Mouse (Mus musculus) heart, embryonic 14.5 days (tissue): Measurements from ENCODE around the gene Pard6b. TPM values are rescaled to one million over a fixed set of nuclear protein-coding genes. Genes with fewer than 3 reads are reported as not detected.

ENCODE experiments used
- ATAC-seq: fragments of 200-750 bp; cut with Nextera tagmentation; 2 replicates; pipeline ENCODE4 v1.8.0; 2017; ENCODE audit warnings: low read depth, moderate TSS enrichment; ENCODE audit not compliant: insufficient number of reproducible peaks, insufficient read depth, low FRiP score
- H3K27ac ChIP-seq, 2 experiments: fragments of 200-500 bp in 1 of 2; fragments of 300-500 bp in 1 of 2; sonication (generic) in 1 of 2; replicated peaks in 1 of 2; 2 replicates each; pipeline ENCODE4 v1.5.1; 2012 to 2014; ENCODE audit warnings: low read depth in 2 of 2, low read length in 2 of 2, control low read depth in 1 of 2, mild to moderate bottlenecking in 1 of 2, mixed read lengths in 1 of 2; ENCODE audit not compliant: control insufficient read depth in 1 of 2, insufficient read depth in 1 of 2
- H3K27me3 ChIP-seq: fragments of 300-500 bp; sonication (generic); 2 replicates; pipeline ENCODE4 v1.6.1; 2014; ENCODE audit warnings: mild to moderate bottlenecking, low read length, control low read depth; ENCODE audit not compliant: control insufficient read depth, insufficient read depth
- H3K36me3 ChIP-seq: fragments of 300-500 bp; sonication (generic); 2 replicates; pipeline ENCODE4 v1.6.1; 2014; ENCODE audit warnings: mild to moderate bottlenecking, control low read depth, low read length, mixed read lengths; ENCODE audit not compliant: control insufficient read depth, insufficient read depth
- H3K4me1 ChIP-seq, 2 experiments: fragments of 200-500 bp in 1 of 2; fragments of 300-500 bp in 1 of 2; sonication (generic) in 1 of 2; 2 replicates each; pipeline ENCODE4 v1.6.1; 2012 to 2014; ENCODE audit warnings: low read length in 2 of 2, control low read depth in 1 of 2, mixed read lengths in 1 of 2; ENCODE audit not compliant: control insufficient read depth in 2 of 2, insufficient read depth in 2 of 2
- H3K4me2 ChIP-seq: fragments of 300-500 bp; sonication (generic); 2 replicates; pipeline ENCODE4 v1.6.1; 2014; ENCODE audit warnings: mild to moderate bottlenecking, low read length
- H3K4me3 ChIP-seq, 2 experiments: fragments of 200-500 bp in 1 of 2; fragments of 300-500 bp in 1 of 2; sonication (generic) in 1 of 2; 2 replicates each; pipeline ENCODE4 v1.5.1; 2012 to 2014; ENCODE audit warnings: low read length in 2 of 2, mild to moderate bottlenecking in 2 of 2, control low read depth in 1 of 2, low read depth in 1 of 2, moderate library complexity in 1 of 2; ENCODE audit not compliant: control insufficient read depth in 1 of 2, insufficient read depth in 1 of 2
- H3K9ac ChIP-seq: fragments of 300-500 bp; sonication (generic); 2 replicates; pipeline ENCODE4 v1.6.1; 2014; ENCODE audit warnings: mild to moderate bottlenecking, low read length
- H3K9me3 ChIP-seq: fragments of 300-500 bp; sonication (generic); 2 replicates; pipeline ENCODE4 v1.6.1; 2016; ENCODE audit warnings: low read length, control low read depth; ENCODE audit not compliant: control insufficient read depth
- WGBS: fragments of 180-500 bp; shearing (Covaris S2); extraction: QIAGEN DNeasy Blood & Tissue Kit; methylation state at CpG from one replicate; pipeline ENCODE4 v1.1.7; 2014; 5-methylcytosine and 5-hydroxymethylcytosine counted together
- polyA plus RNA-seq: library from polyadenylated mRNA; unstranded; fragments of >200 nt; fragmentation: Nextera tagmentation; extraction: Ambion mirVana; gene quantifications from 2 replicates; pipeline ENCODE4 v1.2.1, GENCODE M21; 2014

Gene Pard6b
- polyA plus RNA-seq, 1 experiment from 2014 or later, result 7.7 TPM

DNA sequence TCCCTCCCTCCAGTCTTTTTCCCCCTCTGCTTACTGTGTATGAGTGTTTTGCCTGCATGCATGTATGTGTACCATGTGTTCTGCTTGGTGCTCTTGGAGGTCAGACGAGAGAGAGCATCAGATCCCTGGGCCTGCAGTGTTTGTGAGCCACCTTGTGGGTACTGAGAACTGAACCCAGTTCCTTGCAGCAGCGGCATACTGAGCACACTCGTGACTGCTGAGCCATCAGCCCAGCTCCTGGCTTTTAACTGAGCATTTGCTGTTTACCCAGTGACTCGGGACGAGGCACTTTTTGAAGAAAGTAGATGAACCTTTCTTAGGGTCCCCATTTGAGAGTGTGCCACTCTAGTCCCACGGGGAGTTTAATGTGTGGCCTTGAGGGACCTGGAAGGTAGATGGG is 5.5 kb downstream of the Pard6b start:
- H3K9ac ChIP-seq, result no peak overlapping the region
- no peak for ATAC-seq
- H3K36me3 ChIP-seq, result peaks cover 4% of the 10 kb centered on the region; the same call in 1 of the 2 replicates
- no peaks in the 10 kb centered on the region for H3K27me3 ChIP-seq
- no peak overlapping the region for H3K4me2 ChIP-seq
- no peak overlapping the region for H3K4me3 ChIP-seq
- no peak overlapping the region for H3K27ac ChIP-seq
- H3K4me1 ChIP-seq, result peaks cover 9 to 29% of the 10 kb centered on the region in 2 experiments
- no peaks in the 10 kb centered on the region for H3K9me3 ChIP-seq
- WGBS, result 66% methylated on average over 6 of the region's 6 CpGs

DNA sequence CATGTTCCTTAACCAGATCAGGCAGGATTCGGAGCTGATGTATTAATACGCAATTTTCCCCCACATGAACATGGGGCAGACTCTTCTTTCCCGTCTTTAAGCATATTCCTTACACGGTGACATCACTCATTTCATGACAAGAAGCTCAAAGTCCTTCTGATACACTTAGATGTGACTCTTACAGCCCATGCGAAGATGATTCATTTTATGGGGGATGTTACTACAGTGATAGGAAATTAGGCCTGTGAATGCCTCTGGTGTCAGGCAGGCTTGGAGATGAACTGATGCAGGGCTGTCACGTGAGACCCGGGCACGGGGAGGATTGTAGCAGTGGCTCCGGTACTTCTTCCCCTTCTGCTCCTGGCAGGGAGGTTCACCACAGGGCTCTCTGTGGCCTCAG is 6.0 kb downstream of the Pard6b start:
- Histone ChIP-seq H3K9ac (no peak overlapping the region), H3K9me3 (no peaks in the 10 kb centered on the region), H3K4me1 (peaks cover 11 to 31% of the 10 kb centered on the region in 2 experiments), H3K27ac (no peak overlapping the region), H3K27me3 (no peaks in the 10 kb centered on the region), H3K4me3 (no peak overlapping the region), H3K36me3 (peaks cover 4% of the 10 kb centered on the region; the same call in 1 of the 2 replicates), H3K4me2 (no peak overlapping the region)
- WGBS, result 73% methylated on average over 9 of the region's 9 CpGs
- no peak for ATAC-seq

DNA sequence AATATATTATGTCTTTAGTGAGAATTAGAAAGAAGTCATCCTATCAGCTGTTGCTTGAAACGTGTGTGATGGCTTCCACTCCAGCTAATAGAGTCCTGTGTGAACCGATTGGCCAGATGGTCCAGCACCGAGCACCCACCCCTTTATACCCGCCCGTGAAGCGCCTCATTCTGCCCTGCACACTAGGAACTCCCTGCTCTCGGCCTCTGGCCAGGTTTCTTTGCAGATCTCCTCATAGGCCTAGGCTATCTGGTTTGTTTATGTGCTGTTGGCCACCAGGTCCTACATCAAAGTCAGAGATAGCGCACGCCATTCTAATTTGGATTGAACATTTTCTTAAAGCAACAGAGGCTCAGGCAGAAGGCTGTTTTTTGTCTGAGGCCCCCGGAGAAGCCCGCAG is 10.8 kb downstream of the Pard6b start:
- ATAC-seq, result no peak
- peaks cover 24 to 36% of the 10 kb centered on the region in 2 experiments for H3K4me1 ChIP-seq

DNA sequence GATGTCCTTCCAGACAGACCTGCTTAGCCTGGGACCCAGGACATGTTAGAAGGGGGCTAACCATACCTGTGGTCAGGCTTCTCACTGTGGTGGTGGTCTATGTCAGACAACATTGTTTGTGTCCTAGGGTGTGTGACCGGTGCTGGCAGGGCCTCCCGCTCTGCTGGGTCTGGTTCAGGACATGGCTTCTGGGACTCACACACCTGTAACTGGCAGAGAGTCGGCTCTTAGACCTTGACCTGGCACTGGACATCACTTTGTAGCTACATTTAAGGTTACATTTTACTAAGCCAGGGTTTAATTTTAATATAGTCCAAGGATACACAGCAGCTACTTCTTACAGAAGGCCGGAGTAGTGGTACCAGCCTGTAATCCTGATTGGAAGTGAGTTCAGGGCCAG is 12.3 kb downstream of the Pard6b start:
- Histone ChIP-seq H3K9ac (no peak overlapping the region), H3K4me2 (no peak overlapping the region), H3K27me3 (no peaks in the 10 kb centered on the region), H3K27ac (no peak overlapping the region; a peak in 1 of 4 replicates), H3K4me3 (no peak overlapping the region), H3K9me3 (no peaks in the 10 kb centered on the region), H3K4me1 (peaks cover 26 to 39% of the 10 kb centered on the region in 2 experiments), H3K36me3 (peaks cover 4% of the 10 kb centered on the region; the same call in 1 of the 2 replicates)
- 92% methylated on average over 4 of the region's 4 CpGs for WGBS
- ATAC-seq, result no peak

More for the DNA sequence above, 10.8 kb downstream of the Pard6b start:
- no peaks in the 10 kb centered on the region for H3K27me3 ChIP-seq
- H3K9ac ChIP-seq, result no peak overlapping the region
- 0 out of 4 replicates have a peak overlapping the region, but pooled peaks have one; percentile 0 to 10 for H3K27ac ChIP-seq
- H3K36me3 ChIP-seq, result peaks cover 7% of the 10 kb centered on the region; the same call in 1 of the 2 replicates
- no peaks in the 10 kb centered on the region for H3K9me3 ChIP-seq
- no peak overlapping the region for H3K4me2 ChIP-seq
- no peak overlapping the region for H3K4me3 ChIP-seq
- WGBS, result 56% methylated on average over 11 of the region's 11 CpGs

DNA sequence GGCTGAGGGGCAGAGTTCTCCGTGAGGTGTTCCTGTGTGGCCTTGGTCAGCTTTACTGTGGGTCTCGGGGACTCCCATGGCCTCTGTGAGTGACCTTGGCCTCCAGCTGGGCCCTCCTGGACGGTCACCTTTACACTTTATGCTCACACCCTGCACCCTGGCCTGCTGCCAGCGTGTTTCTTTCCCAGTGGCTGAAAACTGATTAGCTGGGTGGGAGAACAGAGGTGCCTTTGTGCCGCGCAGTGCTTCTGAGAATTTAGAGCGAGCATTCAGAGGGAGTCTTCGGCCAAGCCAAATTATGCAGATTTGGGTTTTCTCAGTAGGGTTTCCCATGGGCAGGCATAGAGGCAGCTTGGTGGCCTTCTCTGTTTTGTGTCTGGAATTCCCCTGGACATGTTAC is 14.3 kb downstream of the Pard6b start:
- WGBS, result 26% methylated on average over 8 of the region's 8 CpGs
- Histone ChIP-seq H3K4me2 (0 out of 2 replicates have a peak overlapping the region, but pooled peaks have one; percentile 24), H3K36me3 (peaks cover 16% of the 10 kb centered on the region), H3K9me3 (no peaks in the 10 kb centered on the region), H3K27me3 (no peaks in the 10 kb centered on the region), H3K9ac (peak overlapping the region; percentile 54), H3K4me1 (peaks cover 26 to 39% of the 10 kb centered on the region in 2 experiments), H3K27ac (peak overlapping the region; percentile 83 to 88), H3K4me3 (no peak overlapping the region)
- ATAC-seq, result no peak

DNA sequence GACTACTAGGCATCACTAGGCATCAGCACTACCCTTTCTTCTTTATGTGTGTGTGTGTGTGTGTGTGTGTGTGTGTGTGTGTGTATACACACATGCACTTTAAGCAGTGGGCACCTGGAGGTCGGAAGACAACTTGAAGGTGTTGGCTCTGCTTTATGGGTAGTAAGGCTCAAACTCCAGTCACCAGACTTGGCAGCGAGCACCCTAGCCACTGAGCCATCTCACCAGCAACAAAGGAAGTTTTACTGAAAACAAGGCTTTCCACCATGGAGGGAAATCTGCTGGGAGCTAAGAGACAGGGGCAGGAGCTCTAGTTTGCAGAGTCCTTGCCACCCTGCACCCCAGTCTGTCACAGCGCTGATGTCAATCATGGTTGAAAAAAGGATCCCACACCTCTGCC is 15.7 kb downstream of the Pard6b start:
- peaks cover 16% of the 10 kb centered on the region for H3K36me3 ChIP-seq
- H3K27ac ChIP-seq, result no peak overlapping the region
- no peak for ATAC-seq
- H3K9me3 ChIP-seq, result no peaks in the 10 kb centered on the region
- 0 out of 2 replicates have a peak overlapping the region, but pooled peaks have one; percentile 21 for H3K9ac ChIP-seq
- peaks cover 24 to 35% of the 10 kb centered on the region in 2 experiments for H3K4me1 ChIP-seq
- H3K27me3 ChIP-seq, result no peaks in the 10 kb centered on the region
- 88% methylated on average over 3 of the region's 3 CpGs for WGBS
- no peak overlapping the region for H3K4me2 ChIP-seq
- H3K4me3 ChIP-seq, result no peak overlapping the region

DNA sequence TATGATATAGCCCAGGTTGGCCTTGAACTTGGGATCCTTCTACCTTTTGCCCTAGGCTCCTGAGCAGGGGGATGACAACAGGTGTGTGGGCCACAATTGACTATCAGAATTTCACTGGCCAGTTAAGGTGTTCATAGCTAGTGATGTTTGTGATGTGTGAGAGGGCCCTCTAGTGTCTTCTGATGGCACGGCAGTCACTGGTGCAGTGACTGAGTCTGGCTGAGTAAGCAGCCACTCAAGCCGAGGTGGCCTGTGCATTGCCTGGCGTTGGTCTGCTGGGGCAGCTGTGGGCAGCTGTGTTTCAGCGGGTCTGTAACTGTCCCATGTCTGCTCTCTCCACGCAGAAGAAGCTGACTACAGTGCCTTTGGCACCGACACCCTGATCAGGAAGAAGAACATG is 17.2 kb downstream of the Pard6b start:
- Histone ChIP-seq H3K4me2 (no peak overlapping the region), H3K9me3 (no peaks in the 10 kb centered on the region), H3K27me3 (no peaks in the 10 kb centered on the region), H3K27ac (no peak overlapping the region), H3K4me3 (no peak overlapping the region), H3K4me1 (peaks cover 22 to 29% of the 10 kb centered on the region in 2 experiments), H3K9ac (no peak overlapping the region), H3K36me3 (peaks cover 13% of the 10 kb centered on the region)
- WGBS, result 37% methylated on average over 6 of the region's 6 CpGs
- ATAC-seq, result no peak

DNA sequence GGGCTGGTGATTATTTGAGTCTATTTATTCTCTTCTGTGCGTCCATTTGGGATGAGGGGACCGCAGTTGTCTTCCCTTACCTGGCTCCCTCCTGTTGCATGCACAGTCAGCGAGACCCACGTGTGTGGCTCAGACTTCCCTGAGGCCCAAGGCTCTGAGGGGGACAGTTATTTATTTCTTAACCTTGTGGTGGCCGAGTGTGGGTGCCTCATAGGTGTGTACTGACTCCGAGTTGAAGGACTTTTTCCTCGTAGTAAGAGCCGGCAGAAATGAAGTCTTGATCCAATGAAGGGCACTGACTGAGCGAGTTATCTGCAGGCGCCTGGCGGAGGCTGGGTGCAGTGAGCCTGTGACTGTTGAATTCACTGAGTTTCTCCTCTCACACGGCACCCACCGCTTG is 19.2 kb downstream of the Pard6b start:
- peaks cover 13% of the 10 kb centered on the region for H3K36me3 ChIP-seq
- WGBS, result 74% methylated on average over 13 of the region's 13 CpGs
- H3K9ac ChIP-seq, result no peak overlapping the region
- H3K4me2 ChIP-seq, result no peak overlapping the region
- no peak overlapping the region for H3K4me3 ChIP-seq
- H3K27me3 ChIP-seq, result no peaks in the 10 kb centered on the region
- no peak for ATAC-seq
- H3K27ac ChIP-seq, result no peak overlapping the region
- H3K4me1 ChIP-seq, result peaks cover 14 to 17% of the 10 kb centered on the region in 2 experiments
- no peaks in the 10 kb centered on the region for H3K9me3 ChIP-seq
